Mouse (Mus musculus) lung, adult 2 months (tissue): ENCODE data around the gene Rnf43.

Source experiments
- CTCF ChIP-seq: fragments of 200-500 bp; IDR thresholded peaks from 2 replicates; pipeline ENCODE4 v1.5.1; 2011; ENCODE audit warnings: mild to moderate bottlenecking, low read length, control low read depth; ENCODE audit not compliant: insufficient read depth
- POLR2A ChIP-seq: fragments of 200-500 bp; IDR thresholded peaks from 2 replicates; pipeline ENCODE4 v1.6.1; 2011; ENCODE audit warnings: low read depth, mild to moderate bottlenecking, control low read depth, low read length, borderline replicate concordance; ENCODE audit errors: extremely low read depth

GRCm38 (mm10) chr11:87725515-87725914 lies 63.0 kb downstream of the Rnf43 start:
- no peak for TF ChIP-seq POLR2A
- no peak for TF ChIP-seq CTCF
